Mouse (Mus musculus) heart, embryonic 15.5 days (tissue): ENCODE measurements around the gene Gm1113. TPM values are rescaled to one million over a fixed set of nuclear protein-coding genes. Genes with fewer than 3 reads are reported as not detected.
A peak's percentile ranks its signal among the peaks of the same experiment; 100 is the strongest.

Experiments
- ATAC-seq: fragments of 200-750 bp; cut with Nextera tagmentation; replicated peaks from 2 replicates; pipeline ENCODE4 v1.8.0; 2017; ENCODE audit warnings: low read depth, moderate TSS enrichment; ENCODE audit not compliant: insufficient number of reproducible peaks, insufficient read depth, low FRiP score
- H3K27ac ChIP-seq: fragments of 300-500 bp; sonication (generic); 2 replicates; pipeline ENCODE4 v1.5.1; 2015; ENCODE audit warnings: mild to moderate bottlenecking, inconsistent platforms
- H3K27me3 ChIP-seq: fragments of 300-500 bp; sonication (generic); 2 replicates; pipeline ENCODE4 v1.6.1; 2015; ENCODE audit warnings: inconsistent platforms
- H3K36me3 ChIP-seq: fragments of 300-500 bp; sonication (generic); 2 replicates; pipeline ENCODE4 v1.6.1; 2015; ENCODE audit warnings: mild to moderate bottlenecking, inconsistent platforms
- H3K4me1 ChIP-seq: fragments of 300-500 bp; sonication (generic); replicated peaks from 2 replicates; pipeline ENCODE4 v1.6.1; 2015; ENCODE audit warnings: inconsistent platforms
- H3K4me2 ChIP-seq: fragments of 300-500 bp; sonication (generic); 2 replicates; pipeline ENCODE4 v1.6.1; 2015; ENCODE audit warnings: inconsistent platforms, mild to moderate bottlenecking, moderate library complexity
- H3K4me3 ChIP-seq: fragments of 300-500 bp; sonication (generic); 2 replicates; pipeline ENCODE4 v1.5.1; 2015; ENCODE audit warnings: mild to moderate bottlenecking, inconsistent platforms
- H3K9ac ChIP-seq: fragments of 300-500 bp; sonication (generic); 2 replicates; pipeline ENCODE4 v1.6.1; 2015; ENCODE audit warnings: mild to moderate bottlenecking, inconsistent platforms
- H3K9me3 ChIP-seq: fragments of 300-500 bp; sonication (generic); replicated peaks from 2 replicates; pipeline ENCODE4 v1.6.1; 2016; ENCODE audit warnings: inconsistent platforms
- WGBS: fragments of 180-500 bp; shearing (Covaris S2); methylation state at CpG from one replicate; pipeline ENCODE4 v1.1.7; 2015; ENCODE audit warnings: mixed read lengths; 5-methylcytosine and 5-hydroxymethylcytosine counted together
- polyA plus RNA-seq: library from polyadenylated mRNA; unstranded; fragments of >200 nt; fragmentation: Nextera tagmentation; extraction: Ambion mirVana; gene quantifications from 2 replicates; pipeline ENCODE4 v1.2.1, GENCODE M21; 2015

The Gm1113 gene
- polyA plus RNA-seq, 1 experiment from 2014 or later: not detected

DNA sequence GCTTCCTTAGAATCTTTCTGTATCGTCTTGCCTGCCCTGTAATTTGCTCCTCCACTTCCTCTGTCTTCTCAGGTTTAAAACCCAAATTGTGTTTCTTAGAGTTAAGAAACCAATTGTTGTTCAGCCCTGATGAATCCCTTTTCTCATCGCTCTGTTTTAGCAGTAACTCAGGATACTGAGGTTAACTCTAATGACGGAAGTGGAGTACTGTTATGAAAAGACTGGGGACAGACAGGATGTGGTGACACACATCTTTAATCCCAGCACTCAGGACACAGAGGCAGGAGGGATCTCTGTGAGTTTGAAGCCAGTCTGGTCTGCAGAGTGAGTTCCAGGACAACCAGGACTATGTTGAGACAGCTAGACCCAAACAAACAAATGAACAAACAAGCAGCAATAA, 22.6 kb downstream of the Gm1113 start:
- Histone ChIP-seq H3K27ac (no peak overlapping the region), H3K36me3 (peaks cover 6% of the 10 kb centered on the region), H3K4me2 (no peak overlapping the region), H3K4me3 (no peak overlapping the region), H3K4me1 (no peaks in the 10 kb centered on the region), H3K9me3 (no peaks in the 10 kb centered on the region), H3K27me3 (no peaks in the 10 kb centered on the region), H3K9ac (no peak overlapping the region)
- no peak for ATAC-seq
- 63% methylated on average over 3 of the region's 3 CpGs for WGBS

DNA sequence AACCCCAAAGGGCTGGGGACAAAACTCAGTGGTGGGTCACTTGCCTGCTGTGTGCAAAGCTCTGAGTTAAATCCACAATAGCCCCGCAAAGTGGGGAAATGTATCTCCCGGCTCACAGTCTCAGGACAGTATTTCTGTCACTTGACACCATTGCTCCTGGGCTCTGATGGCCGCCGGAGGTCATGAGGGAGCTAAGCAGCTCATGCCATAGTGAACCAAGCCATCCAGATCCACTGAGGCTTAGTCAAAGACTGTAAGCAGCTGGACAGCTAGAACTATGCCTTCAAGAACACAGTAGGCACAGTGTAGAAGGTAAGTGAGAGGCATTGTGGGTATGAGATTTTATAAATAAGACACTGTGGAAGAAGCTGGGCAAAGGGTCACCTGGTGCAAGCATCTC, 23.1 kb downstream of the Gm1113 start:
- Histone ChIP-seq H3K27ac (no peak overlapping the region), H3K4me3 (no peak overlapping the region), H3K4me2 (no peak overlapping the region), H3K36me3 (peaks cover 6% of the 10 kb centered on the region), H3K4me1 (no peaks in the 10 kb centered on the region), H3K27me3 (no peaks in the 10 kb centered on the region), H3K9me3 (no peaks in the 10 kb centered on the region), H3K9ac (no peak overlapping the region)
- ATAC-seq: no peak
- WGBS: 52% methylated on average over 4 of the region's 4 CpGs

DNA sequence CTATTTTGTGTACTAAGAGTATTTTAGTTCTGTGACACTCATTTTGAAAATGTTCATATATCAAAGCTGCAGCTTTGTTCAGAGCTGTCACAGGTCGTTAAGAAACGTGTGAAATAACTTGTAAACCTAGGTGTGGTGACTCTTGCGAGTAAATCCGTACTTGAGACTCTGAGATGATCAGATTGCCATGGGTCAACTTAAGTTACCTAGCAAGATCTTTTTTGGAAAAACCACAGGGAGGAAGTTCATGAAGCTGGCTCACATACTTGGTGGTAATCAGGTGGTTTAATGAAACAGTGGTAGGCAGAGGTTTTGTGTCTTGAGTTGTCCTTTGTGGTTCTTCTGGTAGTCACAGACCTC, 24.4 kb downstream of the Gm1113 start:
- Histone ChIP-seq H3K4me1 (no peaks in the 10 kb centered on the region), H3K4me3 (no peak overlapping the region), H3K4me2 (no peak overlapping the region), H3K36me3 (peaks cover 15% of the 10 kb centered on the region), H3K27ac (no peak overlapping the region), H3K9ac (no peak overlapping the region), H3K9me3 (no peaks in the 10 kb centered on the region), H3K27me3 (no peaks in the 10 kb centered on the region)
- WGBS: 69% methylated on average over 4 of the region's 4 CpGs
- ATAC-seq: no peak

DNA sequence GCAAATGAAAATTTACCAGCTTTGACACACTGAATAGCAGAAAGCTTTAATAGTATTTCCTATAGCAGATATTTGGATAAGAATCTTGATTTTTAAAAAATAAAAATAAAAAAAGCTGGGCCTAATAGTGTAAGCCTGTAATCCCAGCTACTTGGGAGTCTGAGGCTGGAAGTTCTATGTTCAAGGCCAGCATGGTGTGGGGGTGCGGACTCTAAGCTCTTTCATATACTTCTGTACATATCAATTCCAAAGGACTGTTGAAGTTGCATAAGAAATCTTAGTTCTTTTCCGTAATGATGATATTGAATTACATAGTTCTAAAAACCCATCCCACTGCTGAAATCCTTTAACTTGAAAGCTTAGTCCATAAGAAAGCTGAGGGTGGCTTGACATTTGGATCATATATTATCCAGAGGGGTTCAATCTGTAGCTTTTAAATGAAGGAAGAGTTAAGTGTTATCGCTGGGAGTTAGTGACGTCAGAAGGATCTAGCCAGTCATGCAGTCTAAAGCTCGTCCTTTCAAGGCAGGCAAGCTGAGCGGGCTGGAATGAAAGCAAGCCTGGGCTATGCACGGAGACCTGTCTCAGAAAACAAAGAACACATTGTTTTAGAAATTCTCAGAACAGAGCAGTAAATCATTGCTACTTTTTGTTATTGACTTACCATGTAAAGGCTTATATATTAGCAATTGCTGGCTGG, 24.9 kb downstream of the Gm1113 start:
- Histone ChIP-seq H3K36me3 (peaks cover 15% of the 10 kb centered on the region), H3K4me3 (no peak overlapping the region), H3K9ac (no peak overlapping the region), H3K9me3 (no peaks in the 10 kb centered on the region), H3K27me3 (no peaks in the 10 kb centered on the region), H3K27ac (no peak overlapping the region), H3K4me1 (no peaks in the 10 kb centered on the region), H3K4me2 (no peak overlapping the region)
- ATAC-seq: no peak
- 70% methylated on average over 7 of the region's 7 CpGs for WGBS

DNA sequence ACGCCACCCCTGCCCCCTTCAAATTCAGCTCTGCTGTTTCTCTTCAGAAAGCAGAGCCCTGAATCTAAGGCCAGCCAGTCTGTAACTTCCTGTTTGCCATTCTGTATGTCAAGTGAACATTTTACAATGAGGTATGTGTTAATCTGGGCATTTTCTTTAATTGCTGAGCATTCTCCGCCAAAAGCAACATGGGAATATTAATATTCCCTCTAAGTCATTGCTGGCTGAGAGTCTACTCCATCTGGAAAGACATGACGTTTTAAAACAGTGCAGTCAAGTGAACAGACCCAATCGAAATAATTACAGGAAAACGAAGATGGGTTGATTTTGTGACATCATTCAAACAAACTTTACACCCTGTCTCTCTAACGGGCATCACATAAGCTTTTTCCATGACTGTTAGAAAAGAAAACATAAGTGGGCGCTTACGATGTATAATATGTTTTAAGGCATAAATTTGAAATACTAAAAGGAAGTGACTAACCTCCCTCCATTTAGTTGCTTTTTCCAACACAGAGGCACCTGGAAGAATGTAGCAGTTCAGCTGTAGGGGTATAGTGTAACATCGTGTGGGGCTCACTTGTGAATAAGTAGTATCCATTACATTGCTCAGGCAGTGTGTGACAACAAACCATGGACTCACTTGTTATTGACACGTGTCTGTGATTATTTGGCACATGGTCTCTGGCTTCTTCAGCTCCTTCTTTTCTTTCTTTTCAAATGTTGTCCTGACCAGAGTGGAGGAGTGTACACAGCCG, 26.8 kb downstream of the Gm1113 start:
- peaks cover 19% of the 10 kb centered on the region for H3K36me3 ChIP-seq
- no peak for ATAC-seq
- no peak overlapping the region for H3K9ac ChIP-seq
- no peak overlapping the region for H3K27ac ChIP-seq
- H3K4me1 ChIP-seq: no peaks in the 10 kb centered on the region
- H3K9me3 ChIP-seq: no peaks in the 10 kb centered on the region
- WGBS: 79% methylated on average over 11 of the region's 11 CpGs
- H3K4me2 ChIP-seq: no peak overlapping the region
- H3K27me3 ChIP-seq: no peaks in the 10 kb centered on the region
- H3K4me3 ChIP-seq: no peak overlapping the region

DNA sequence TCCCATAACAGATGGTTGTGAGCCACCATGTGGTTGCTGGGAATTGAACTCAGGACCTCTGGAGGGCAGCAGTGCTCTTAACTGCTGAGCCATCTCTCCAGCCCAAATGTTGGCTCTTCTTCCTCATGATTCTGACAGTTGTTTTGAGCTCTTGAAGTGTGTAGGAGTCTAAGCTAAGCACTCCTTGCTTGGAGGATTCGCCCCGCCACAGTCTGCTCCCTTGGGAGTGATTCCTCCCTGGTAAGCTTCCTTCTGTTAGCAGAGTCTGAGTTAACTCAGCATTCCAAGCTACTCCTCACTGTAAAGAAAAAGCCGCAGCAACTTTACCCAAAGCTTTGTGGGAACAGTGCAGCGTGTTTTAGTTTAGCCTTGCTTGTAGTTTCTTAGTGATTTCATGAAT, 29.6 kb downstream of the Gm1113 start:
- H3K4me1 ChIP-seq: no peaks in the 10 kb centered on the region
- peaks cover 24% of the 10 kb centered on the region for H3K36me3 ChIP-seq
- no peaks in the 10 kb centered on the region for H3K27me3 ChIP-seq
- no peak overlapping the region for H3K27ac ChIP-seq
- H3K4me2 ChIP-seq: no peak overlapping the region
- no peak overlapping the region for H3K9ac ChIP-seq
- H3K4me3 ChIP-seq: no peak overlapping the region
- H3K9me3 ChIP-seq: no peaks in the 10 kb centered on the region
- ATAC-seq: no peak
- WGBS: 84% methylated on average over 4 of the region's 4 CpGs

DNA sequence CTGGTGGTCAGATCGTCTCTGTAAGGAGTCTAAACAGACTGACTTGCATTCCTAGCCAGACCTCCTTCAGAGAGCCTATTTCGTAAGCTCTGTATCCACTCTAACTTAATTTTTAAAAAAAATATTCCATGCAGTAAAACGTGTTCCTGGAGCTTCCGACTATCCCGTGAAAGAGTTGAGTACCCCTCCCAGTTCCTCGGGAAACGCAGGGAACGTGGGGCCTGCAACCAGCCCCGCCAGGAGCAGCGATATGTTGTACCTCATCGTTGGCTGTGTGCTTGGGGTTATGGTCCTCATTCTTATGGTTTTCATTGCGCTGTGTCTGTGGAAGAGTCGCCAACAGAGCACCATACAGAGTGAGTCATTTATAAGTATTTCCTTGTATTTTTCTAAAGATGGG, 31.5 kb downstream of the Gm1113 start:
- H3K36me3 ChIP-seq: peaks cover 21% of the 10 kb centered on the region
- peaks cover 7% of the 10 kb centered on the region; the same call in 1 of the 2 replicates for H3K4me1 ChIP-seq
- 84% methylated on average over 13 of the region's 13 CpGs for WGBS
- no peak overlapping the region for H3K27ac ChIP-seq
- no peak overlapping the region for H3K4me3 ChIP-seq
- H3K27me3 ChIP-seq: no peaks in the 10 kb centered on the region
- no peak overlapping the region for H3K9ac ChIP-seq
- no peak for ATAC-seq
- H3K4me2 ChIP-seq: no peak overlapping the region
- H3K9me3 ChIP-seq: no peaks in the 10 kb centered on the region

DNA sequence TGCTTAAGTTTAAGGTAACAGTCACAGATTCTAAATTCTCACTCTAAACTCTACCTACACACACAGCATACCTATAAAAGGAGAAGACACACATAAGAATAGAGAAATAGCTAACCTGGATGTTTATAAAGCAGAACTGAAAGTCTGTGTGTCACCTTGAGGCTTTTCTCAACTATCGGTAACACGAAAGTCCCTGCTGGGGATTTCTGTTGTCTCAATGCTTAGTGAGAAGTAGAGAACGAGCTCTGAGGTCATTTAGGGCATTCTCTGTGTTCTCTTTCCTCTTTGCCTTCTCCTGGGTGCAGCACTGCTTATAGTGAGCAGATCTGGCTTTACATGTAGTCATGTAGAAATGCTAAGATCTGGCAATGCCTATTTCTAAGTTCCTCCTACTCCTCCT, 34.1 kb downstream of the Gm1113 start:
- Histone ChIP-seq H3K27me3 (no peaks in the 10 kb centered on the region), H3K9me3 (no peaks in the 10 kb centered on the region), H3K27ac (no peak overlapping the region), H3K4me3 (no peak overlapping the region), H3K36me3 (peaks cover 18% of the 10 kb centered on the region), H3K9ac (no peak overlapping the region), H3K4me1 (peaks cover 9% of the 10 kb centered on the region; the same call in 1 of the 2 replicates), H3K4me2 (no peak overlapping the region)
- ATAC-seq: no peak
- 73% methylated on average over 3 of the region's 3 CpGs for WGBS

DNA sequence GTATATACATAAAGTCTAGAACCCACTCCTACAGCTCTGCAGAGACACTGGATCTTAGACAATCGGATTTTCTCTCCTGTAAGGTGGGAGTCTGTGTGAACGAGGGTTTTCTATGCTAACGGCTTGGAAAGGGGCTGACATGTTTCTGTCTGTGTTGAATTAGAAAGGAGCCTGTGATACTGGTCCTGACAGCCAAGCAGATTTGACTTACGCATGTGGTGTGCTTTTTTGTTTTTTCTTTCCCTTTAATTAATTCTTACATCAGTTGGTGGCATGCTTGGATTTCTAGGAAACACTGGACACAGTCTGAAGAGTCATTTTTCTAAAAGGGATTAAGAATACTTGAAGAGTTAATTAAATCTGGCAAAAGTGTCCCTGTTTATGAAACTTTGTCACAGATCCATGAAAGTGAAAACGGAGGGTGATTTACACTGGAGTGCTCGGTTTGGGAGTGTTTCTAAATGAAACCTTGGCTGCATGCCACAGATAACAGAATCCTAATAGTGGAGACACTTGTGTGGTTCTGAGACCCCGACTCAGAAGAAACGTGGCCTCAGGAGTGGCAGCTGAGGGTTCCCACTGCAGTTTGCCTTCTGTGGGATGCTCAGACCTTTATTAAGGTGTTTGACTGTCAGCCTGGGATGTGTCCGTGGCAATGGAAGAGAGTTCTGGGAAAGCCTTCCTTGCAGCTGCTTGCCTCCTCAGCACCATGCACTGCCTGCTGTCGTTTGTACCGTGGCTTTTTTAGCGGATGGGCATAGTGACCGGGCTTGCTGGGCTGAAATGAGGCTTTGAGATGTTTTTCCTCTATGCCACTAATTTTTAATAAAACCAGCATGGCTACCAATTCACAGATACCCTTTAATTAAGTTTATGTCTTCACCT, 35.8 kb downstream of the Gm1113 start:
- Histone ChIP-seq H3K4me2 (no peak overlapping the region), H3K36me3 (peaks cover 26% of the 10 kb centered on the region), H3K4me1 (peaks cover 9% of the 10 kb centered on the region; the same call in 1 of the 2 replicates), H3K27me3 (no peaks in the 10 kb centered on the region), H3K4me3 (no peak overlapping the region), H3K9ac (no peak overlapping the region), H3K27ac (peak overlapping the region; percentile 15; the same call in 1 of the 2 replicates), H3K9me3 (no peaks in the 10 kb centered on the region)
- ATAC-seq: no peak
- WGBS: 45% methylated on average over 13 of the region's 13 CpGs

DNA sequence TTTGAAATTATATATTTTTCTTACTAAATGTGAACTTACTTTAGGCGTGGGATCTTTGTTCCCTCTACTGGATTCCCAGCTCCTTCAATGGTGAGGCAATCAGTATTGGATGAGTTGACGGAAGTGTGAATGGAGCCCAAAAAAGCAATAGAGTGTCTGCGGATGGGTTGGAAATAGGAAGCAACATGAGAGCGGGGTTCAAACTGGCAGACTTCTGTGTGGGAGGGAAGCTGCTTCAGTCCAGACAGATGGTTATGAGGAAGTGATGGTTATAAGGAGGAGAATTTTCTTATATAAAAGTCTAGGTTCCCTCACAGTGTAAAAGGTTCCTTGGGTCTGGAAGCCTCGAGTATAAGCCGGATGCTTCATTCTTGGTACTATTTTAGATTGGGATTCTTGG, 38.6 kb downstream of the Gm1113 start:
- Histone ChIP-seq H3K9me3 (no peaks in the 10 kb centered on the region), H3K27ac (no peak overlapping the region), H3K4me2 (no peak overlapping the region), H3K27me3 (no peaks in the 10 kb centered on the region), H3K4me3 (no peak overlapping the region), H3K4me1 (peaks cover 9% of the 10 kb centered on the region; the same call in 1 of the 2 replicates), H3K9ac (no peak overlapping the region), H3K36me3 (peaks cover 20% of the 10 kb centered on the region)
- WGBS: 89% methylated on average over 6 of the region's 6 CpGs
- no peak for ATAC-seq

DNA sequence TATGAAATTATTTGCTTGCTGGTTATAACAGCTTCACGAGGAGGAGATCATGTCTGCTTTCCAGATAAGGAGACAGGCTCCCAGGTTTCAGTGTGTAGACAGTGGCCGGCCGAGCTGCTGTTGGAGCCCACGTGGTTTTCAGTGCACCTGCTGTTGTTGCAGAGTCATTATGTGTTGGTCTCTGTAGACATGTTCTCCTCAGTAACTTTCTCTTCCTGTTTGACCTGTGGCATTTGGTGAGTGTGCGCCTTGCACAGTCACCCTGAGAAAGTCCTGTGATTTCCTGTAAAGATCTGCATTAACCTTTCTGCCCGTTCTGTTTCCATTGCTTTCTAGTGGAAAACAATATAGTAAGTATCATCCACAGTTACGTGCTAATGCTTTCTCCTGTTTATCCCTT, 42.7 kb downstream of the Gm1113 start:
- H3K9ac ChIP-seq: no peak overlapping the region
- ATAC-seq: no peak
- 75% methylated on average over 7 of the region's 7 CpGs for WGBS
- no peak overlapping the region for H3K27ac ChIP-seq
- no peaks in the 10 kb centered on the region for H3K4me1 ChIP-seq
- no peaks in the 10 kb centered on the region for H3K27me3 ChIP-seq
- H3K4me3 ChIP-seq: no peak overlapping the region
- H3K9me3 ChIP-seq: no peaks in the 10 kb centered on the region
- no peak overlapping the region for H3K4me2 ChIP-seq
- H3K36me3 ChIP-seq: peaks cover 34% of the 10 kb centered on the region
